Mouse (Mus musculus) neutrophil, adult 5-6 weeks (primary cell): ENCODE data around the gene Hmg20b. TPM values are rescaled to one million over a fixed set of nuclear protein-coding genes. Genes with fewer than 3 reads are reported as not detected.
A peak's percentile ranks its signal among the peaks of the same experiment; 100 is the strongest.

Experiments
- ATAC-seq: fragments of 151-379, 151-347 bp; 2 replicates; pipeline ENCODE4 v1.8.0; 2017; ENCODE audit warnings: mild to moderate bottlenecking, moderate TSS enrichment; ENCODE audit not compliant: insufficient number of reproducible peaks, poor library complexity, low FRiP score, severe bottlenecking; ENCODE audit errors: extremely low read depth
- total RNA-seq: library from RNA; stranded (forward); fragments of 200-1000 nt; gene quantifications from 2 replicates; pipeline ENCODE4 v1.2.3, GENCODE M21; 2017

Gene Hmg20b
- total RNA-seq, 1 experiment from 2014 or later: 36.5 TPM

- ATAC-seq: peak; percentile 75
Measured at GRCm38 (mm10) chr10:81356991-81357844, 6.9 kb upstream of the Hmg20b start, which contains the start of gene Mfsd12. Gene Mfsd12 (plus strand): TSS chr10:81357491.

DNA sequence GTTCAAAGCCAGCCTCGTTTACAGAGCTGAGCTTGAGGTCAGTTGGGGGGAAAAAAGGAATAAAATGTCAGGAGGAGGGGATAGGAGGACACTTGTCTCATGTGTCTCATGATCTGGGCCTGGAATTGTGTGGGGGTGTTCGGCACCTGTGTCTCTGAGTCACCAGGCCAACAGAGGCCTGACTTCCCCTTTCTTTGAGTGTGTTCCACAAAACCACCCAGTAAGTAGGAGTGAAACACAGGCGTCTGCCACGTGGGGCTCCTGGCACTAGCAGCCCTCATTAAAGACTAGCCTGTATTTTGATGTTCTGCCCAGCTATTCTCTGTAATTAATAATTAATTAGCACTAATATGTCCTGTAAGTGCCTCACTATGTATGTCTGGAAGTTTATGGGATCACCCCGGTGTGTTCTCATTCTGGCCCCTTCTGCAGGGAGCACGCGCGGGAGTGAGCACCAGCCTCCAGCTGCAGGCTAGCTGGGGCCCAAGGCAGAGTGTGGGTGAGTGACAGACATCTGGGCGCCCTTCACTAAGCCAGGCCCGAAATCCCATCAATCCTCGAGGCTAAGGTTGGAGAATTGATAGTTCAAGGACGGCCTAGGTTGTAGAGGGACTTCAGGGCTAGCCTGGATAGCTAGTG, 6.2 kb upstream of the Hmg20b start:
- ATAC-seq: peak; percentile 73

DNA sequence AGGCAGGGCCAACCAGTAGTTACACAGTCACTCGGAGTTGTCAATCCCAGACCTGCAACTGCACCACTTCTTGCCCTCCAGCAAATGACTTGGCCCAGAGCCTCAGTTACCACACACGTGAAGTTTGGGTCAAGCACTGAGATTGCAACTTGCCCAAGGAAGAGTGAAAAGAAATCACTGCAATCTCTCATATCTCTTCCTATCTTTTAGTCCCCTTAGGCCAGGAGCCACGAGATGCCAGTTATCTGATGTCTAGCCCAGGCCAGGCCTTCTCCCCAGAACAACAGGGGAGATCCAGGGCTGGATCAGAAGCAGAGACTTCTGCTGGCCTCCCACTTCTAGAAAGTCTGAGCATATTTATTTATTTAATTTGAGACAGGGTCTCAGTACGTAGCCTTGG, 5.3 kb upstream of the Hmg20b start:
- ATAC-seq: no peak

GRCm38 (mm10) chr10:81354738-81355477, 4.6 kb upstream of the Hmg20b start:
- no peak for ATAC-seq

- no peak for ATAC-seq
Measured at GRCm38 (mm10) chr10:81351678-81352291, 1.5 kb upstream of the Hmg20b start.

GRCm38 (mm10) chr10:81349961-81350350, 324 bp downstream of the Hmg20b start:
- ATAC-seq: no peak

DNA sequence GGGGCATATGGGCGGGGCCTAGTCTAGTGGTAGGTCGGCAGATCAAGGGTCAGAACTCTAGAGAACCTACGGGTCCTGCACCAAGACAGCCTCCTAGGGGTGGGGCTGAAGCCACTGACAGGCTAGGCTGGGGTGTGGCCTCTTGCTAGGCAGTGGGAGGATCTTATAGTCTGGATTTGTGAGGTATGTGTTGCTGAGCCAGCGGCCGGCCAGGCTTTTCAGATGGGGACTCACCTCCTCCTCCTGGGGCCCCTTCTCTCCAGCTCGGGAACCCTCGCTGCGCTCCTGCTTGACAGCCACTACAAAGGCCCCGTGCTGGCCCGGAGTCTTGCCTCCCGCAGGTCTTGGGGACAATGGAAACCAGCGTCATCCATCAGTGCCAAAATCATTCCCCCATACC, 1.1 kb downstream of the Hmg20b start:
- no peak for ATAC-seq

GRCm38 (mm10) chr10:81346453-81347067, 3.7 kb downstream of the Hmg20b start:
- no peak for ATAC-seq

- no peak for ATAC-seq
Measured at GRCm38 (mm10) chr10:81345162-81345534, 5.1 kb downstream of the Hmg20b start.

DNA sequence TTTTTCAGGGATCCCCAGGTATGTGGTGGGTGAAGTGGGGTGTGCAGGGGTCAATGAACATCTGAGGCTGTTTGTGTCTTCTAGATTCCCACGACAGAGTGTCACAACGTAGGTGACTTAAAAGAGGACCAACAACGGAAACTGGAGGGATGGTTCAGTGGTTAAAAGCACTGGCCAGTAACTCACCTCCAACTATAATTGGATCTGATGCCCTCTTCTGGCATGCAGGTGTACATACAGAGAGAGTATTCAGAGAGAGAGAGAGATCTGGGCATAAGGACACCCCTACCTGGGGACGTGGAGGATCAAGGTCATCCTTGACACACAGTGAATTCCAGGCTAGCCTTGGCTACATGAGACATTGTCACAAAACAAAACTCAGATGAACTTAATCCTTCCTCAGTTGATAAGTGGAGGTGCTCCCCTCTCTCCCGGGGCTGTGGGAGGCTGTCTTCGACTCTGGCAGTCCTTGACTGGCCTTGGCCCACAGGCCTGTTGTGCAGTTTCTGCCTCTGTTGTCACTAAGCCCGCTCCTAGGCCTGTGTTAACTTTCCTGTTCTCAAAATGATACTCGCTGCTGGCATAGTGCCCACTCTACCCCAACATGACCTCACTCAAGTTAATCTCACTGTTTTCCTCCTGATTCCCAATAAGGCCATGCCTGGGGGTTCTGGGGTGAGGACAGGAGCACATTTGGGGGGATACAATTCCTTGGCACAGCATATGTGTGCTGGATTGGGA, 5.7 kb downstream of the Hmg20b start:
- ATAC-seq: peak; percentile 37

- no peak for ATAC-seq
Measured at GRCm38 (mm10) chr10:81342686-81343505, 7.4 kb downstream of the Hmg20b start, which contains the start of gene Gipc3. Gene Gipc3 (minus strand): TSS chr10:81343266.

- ATAC-seq: peak; percentile 47
Measured at GRCm38 (mm10) chr10:81341333-81341949, 8.8 kb downstream of the Hmg20b start.

DNA sequence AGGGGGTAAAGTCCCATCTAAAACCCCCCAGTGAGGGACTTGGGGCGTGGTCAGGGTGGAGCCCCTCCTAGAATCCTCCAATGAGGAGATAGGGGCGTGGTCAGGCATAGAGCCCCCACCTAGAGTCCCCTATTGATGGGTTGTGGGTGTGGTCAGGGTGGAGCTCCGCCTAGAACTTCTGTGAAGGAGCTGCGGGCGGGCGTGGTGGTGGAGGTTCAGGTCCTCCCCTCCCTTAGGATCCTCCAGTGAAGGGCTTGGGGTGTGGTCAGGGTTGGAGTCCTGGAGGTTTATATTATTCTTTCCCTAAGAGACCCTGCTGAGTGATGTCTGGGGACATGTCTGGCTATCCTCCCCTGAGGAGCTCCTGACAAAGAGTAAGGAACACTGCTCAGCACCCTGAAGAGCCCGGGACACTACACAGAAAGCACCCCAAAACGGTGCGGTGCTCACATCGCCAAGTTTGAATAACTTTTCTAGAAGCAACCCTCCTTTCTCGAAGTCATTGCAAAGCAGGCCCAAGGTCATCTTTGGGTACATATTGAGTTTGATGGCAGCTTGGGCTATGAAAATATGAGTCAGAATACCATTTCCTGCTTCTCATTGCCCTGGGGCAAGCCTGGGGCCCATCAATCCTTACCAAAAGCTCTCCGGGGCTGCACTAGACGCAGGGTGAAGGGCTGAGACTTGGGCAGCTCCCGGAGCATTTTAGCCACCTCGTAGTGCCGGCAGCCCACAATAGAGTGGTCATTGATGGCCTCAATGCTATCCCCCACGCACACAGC, 9.5 kb downstream of the Hmg20b start:
- ATAC-seq: no peak

GRCm38 (mm10) chr10:81336558-81336957, 13.7 kb downstream of the Hmg20b start:
- ATAC-seq: no peak

- ATAC-seq: no peak
Measured at GRCm38 (mm10) chr10:81335393-81336340, 14.6 kb downstream of the Hmg20b start.
